Mouse (Mus musculus): ENCODE measurements at regions not wholly inside any gene's neighbourhood (a gene's known extent, or its start where the extent isn't known, plus 50 kb on each side); places are given as distances from the start of the nearest gene placed in this dataset.

DNA sequence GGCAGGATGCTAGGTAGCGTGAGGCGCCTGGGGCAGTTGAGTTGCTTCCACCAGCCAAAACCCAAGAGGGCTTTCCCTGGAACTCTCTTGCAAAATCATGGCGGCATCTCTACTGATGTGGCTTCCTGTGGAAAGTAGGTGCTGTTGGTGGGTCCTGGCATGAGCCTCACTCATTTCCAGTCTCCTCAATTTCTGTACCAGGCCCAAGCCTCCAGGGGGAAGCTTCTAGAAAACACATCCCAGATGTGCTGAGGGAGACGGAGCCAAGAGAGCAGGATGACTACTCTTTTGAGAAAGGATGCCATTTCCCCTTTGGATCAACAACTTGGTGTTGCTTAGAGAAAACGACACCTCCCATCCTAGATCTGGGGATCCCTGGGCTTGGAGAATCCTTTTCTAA, 50.9 kb upstream of the 1600014C23Rik start:
- H3K4me2 ChIP-seq (ENCODE audit: low read depth, low read length), result no peak overlapping the region

More for the DNA sequence above, 50.9 kb upstream of the 1600014C23Rik start:
- H3K36me3 ChIP-seq (ENCODE audit: control insufficient read depth, insufficient read depth), result no peaks in the 10 kb centered on the region
- no peak overlapping the region for H3K9ac ChIP-seq (ENCODE audit: low read length)
- peaks cover 11% of the 10 kb centered on the region for H3K27me3 ChIP-seq (ENCODE audit: control insufficient read depth, insufficient read depth, low read length)
- H3K27ac ChIP-seq (ENCODE audit: low read length), result no peak overlapping the region
- WGBS, result 85% methylated on average over 5 of the region's 5 CpGs
- no peak overlapping the region for H3K4me3 ChIP-seq (ENCODE audit: low read length)
- H3K9me3 ChIP-seq (replicated peaks; ENCODE audit: control insufficient read depth, low read length), result no peaks in the 10 kb centered on the region
- no peak for ATAC-seq (replicated peaks; ENCODE audit: extremely low read depth, insufficient read depth, low FRiP score)
- no peaks in the 10 kb centered on the region for H3K4me1 ChIP-seq (ENCODE audit: control insufficient read depth, insufficient read depth, low read length)
